28 mouse cellular contexts compared by ENCODE assay signal in genomic region chr11:82865957-82866356, GRCm38 (mm10). TPM values are rescaled to one million over a fixed set of nuclear protein-coding genes. Genes with fewer than 3 reads are reported as not detected.
DNase-seq lines count a peak whose midpoint lies in the region; ATAC-seq lines count a peak whose summit lies in the region.
"Had no signal": no experiment of that assay in that cellular context is flagged by ENCODE, and none has a peak within 500 bp of the region (broad histone marks: within the 10 kb centered on the region; RNA-seq: fewer than 3 reads in every experiment).

No protein-coding gene starts in this region.

- H3K9ac ChIP-seq in heart, embryonic 11.5 days (ENCODE audit: low read depth, low read length) = no peak overlapping the region
- peak overlapping the region; percentile 57; the same call in 1 of the 2 replicates for H3K9ac ChIP-seq in liver, embryonic 12.5 days
- H3K9ac ChIP-seq in liver, embryonic 15.5 days = 0 out of 2 replicates have a peak overlapping the region, but pooled peaks have one; percentile 36
- H3K9ac ChIP-seq: embryonic facial prominence, embryonic 12.5 days; embryonic facial prominence, embryonic 15.5 days; forebrain, postnatal 0 days; hindbrain, embryonic 13.5 days had no signal

- 0 out of 2 replicates have a peak overlapping the region, but pooled peaks have one; percentile 14 for H3K4me2 ChIP-seq in heart, embryonic 11.5 days
- H3K4me2 ChIP-seq in liver, embryonic 12.5 days = peak overlapping the region; percentile 62
- H3K4me2 ChIP-seq in liver, embryonic 15.5 days = peak overlapping the region; percentile 54
- H3K4me2 ChIP-seq: embryonic facial prominence, embryonic 12.5 days; embryonic facial prominence, embryonic 15.5 days; hindbrain, embryonic 13.5 days had no signal

- H3K27me3 ChIP-seq in heart, embryonic 11.5 days (ENCODE audit: control insufficient read depth, insufficient read depth, low read length) = no peaks in the 10 kb centered on the region
- H3K27me3 ChIP-seq in liver, embryonic 12.5 days (replicated peaks) = no peaks in the 10 kb centered on the region
- no peaks in the 10 kb centered on the region for H3K27me3 ChIP-seq in liver, embryonic 15.5 days
- H3K27me3 ChIP-seq: embryonic facial prominence, embryonic 12.5 days; embryonic facial prominence, embryonic 15.5 days; hindbrain, embryonic 13.5 days had no signal

- no peaks in the 10 kb centered on the region for H3K9me3 ChIP-seq in heart, embryonic 11.5 days (replicated peaks; ENCODE audit: control insufficient read depth, low read length)
- no peaks in the 10 kb centered on the region for H3K9me3 ChIP-seq in liver, embryonic 12.5 days (replicated peaks)
- no peaks in the 10 kb centered on the region for H3K9me3 ChIP-seq in liver, embryonic 15.5 days (replicated peaks)
- H3K9me3 ChIP-seq: embryonic facial prominence, embryonic 12.5 days; embryonic facial prominence, embryonic 15.5 days; G1E; heart, embryonic 10.5 days; hindbrain, embryonic 13.5 days had no signal

- H3K4me3 ChIP-seq in heart, embryonic 11.5 days (ENCODE audit: low read depth, low read length) = no peak overlapping the region
- H3K4me3 ChIP-seq in liver, embryonic 12.5 days = peak overlapping the region; percentile 32; the same call in 1 of the 2 replicates
- no peak overlapping the region for H3K4me3 ChIP-seq in liver, embryonic 15.5 days (replicated peaks)
- H3K4me3 ChIP-seq: embryonic facial prominence, embryonic 12.5 days; embryonic facial prominence, embryonic 15.5 days; gastrocnemius, adult 2 months; heart, adult 2 months; heart, embryonic 10.5 days; hindbrain, embryonic 13.5 days had no signal

- no peak for ATAC-seq in heart, embryonic 11.5 days (replicated peaks; ENCODE audit: insufficient number of reproducible peaks, low FRiP score, low TSS enrichment)
- no peak for ATAC-seq in liver, embryonic 12.5 days
- ATAC-seq in liver, embryonic 15.5 days (ENCODE audit: insufficient read depth) = no peak
- ATAC-seq in monocyte, adult 5-6 weeks (replicated peaks; ENCODE audit: insufficient number of reproducible peaks, low FRiP score, low TSS enrichment, poor library complexity, severe bottlenecking) = no peak
- ATAC-seq: forebrain, embryonic 14.5 days; forebrain, postnatal 0 days; hindbrain, embryonic 16.5 days had no signal

- no peaks in the 10 kb centered on the region for H3K36me3 ChIP-seq in heart, embryonic 11.5 days (ENCODE audit: control insufficient read depth, insufficient read depth, low read length)
- peaks cover 17% of the 10 kb centered on the region for H3K36me3 ChIP-seq in liver, embryonic 12.5 days
- peaks cover 2% of the 10 kb centered on the region; the same call in 1 of the 2 replicates for H3K36me3 ChIP-seq in liver, embryonic 15.5 days (replicated peaks)
- H3K36me3 ChIP-seq: embryonic facial prominence, embryonic 12.5 days; embryonic facial prominence, embryonic 15.5 days; heart, embryonic 10.5 days; hindbrain, embryonic 13.5 days had no signal

- no peak for DNase-seq in heart, adult 18-20 months
- no peak for DNase-seq in gastrocnemius, postnatal 4 days (ENCODE audit: low spot score in 2 of 2)
- no peak for DNase-seq in layer of hippocampus, postnatal 10 days (ENCODE audit: low spot score in 2 of 2)
- DNase-seq: adrenal gland, adult 2 months; adrenal gland, postnatal 14 days; cerebellum, adult 11 months; cerebellum, adult 2 months; cerebellum, adult 9-11 months; cerebellum, postnatal 25 days; forebrain, postnatal 0 days; gastrocnemius, adult 2 months; gastrocnemius, postnatal 14 days; heart, adult 2 months had no signal

- 74% methylated on average over 10 of the region's 10 CpGs for WGBS in heart, embryonic 11.5 days (ENCODE audit: insufficient replicate concordance)
- 74% methylated on average over 10 of the region's 10 CpGs for WGBS in liver, embryonic 12.5 days (ENCODE audit: insufficient replicate concordance)
- 68% methylated on average over 10 of the region's 10 CpGs for WGBS in liver, embryonic 15.5 days (ENCODE audit: insufficient replicate concordance)

- H3K4me1 ChIP-seq in heart, embryonic 11.5 days (ENCODE audit: control insufficient read depth, insufficient read depth, low read length) = peaks cover 6% of the 10 kb centered on the region; the same call in 1 of the 2 replicates
- peaks cover 88% of the 10 kb centered on the region for H3K4me1 ChIP-seq in liver, embryonic 12.5 days
- H3K4me1 ChIP-seq in liver, embryonic 15.5 days (replicated peaks) = peaks cover 81% of the 10 kb centered on the region

- no peak overlapping the region for H3K27ac ChIP-seq in heart, embryonic 11.5 days (ENCODE audit: low read depth, low read length)
- peak overlapping the region; percentile 64; the same call in 1 of the 2 replicates for H3K27ac ChIP-seq in liver, embryonic 12.5 days
- H3K27ac ChIP-seq in liver, embryonic 15.5 days (replicated peaks) = peak overlapping the region; percentile 64; the same call in 1 of the 2 replicates
- H3K27ac ChIP-seq: embryonic facial prominence, embryonic 12.5 days; embryonic facial prominence, embryonic 15.5 days; gastrocnemius, adult 2 months; heart, adult 2 months; heart, embryonic 10.5 days; hindbrain, embryonic 13.5 days had no signal

RNA-seq across cellular contexts. Expression of gene Rffl, which starts 5.1 kb away (rescaled TPM):
- polyA plus RNA-seq in heart, embryonic 11.5 days (2014; fragmentation: Nextera tagmentation; extraction: Ambion mirVana) = 6.4 and 7.4 TPM in 2 replicates
- 1 to 10 TPM; 3.5 to 3.6 TPM for total RNA-seq in heart, adult 18-20 months (2021)
- polyA plus RNA-seq in liver, embryonic 12.5 days (2016; fragmentation: Nextera tagmentation; extraction: Ambion mirVana) = 28.1 and 28.8 TPM in 2 replicates
- 24.5 and 26.0 TPM in 2 replicates for polyA plus RNA-seq in liver, embryonic 15.5 days (2015; fragmentation: Nextera tagmentation; extraction: Ambion mirVana)
- total RNA-seq in gastrocnemius, postnatal 4 days (2021) = 1 to 10 TPM; 5.4 to 6.0 TPM
- 13.3 to 17.8 TPM (median 16.3 TPM) in 3 replicates for total RNA-seq in monocyte, adult 5-6 weeks (2017)
- total RNA-seq in layer of hippocampus, postnatal 10 days (2021) = 1 to 10 TPM; 3.8 to 6.3 TPM

RNA-seq across cellular contexts. Expression of gene Rad51d, which starts 24.5 kb away (rescaled TPM):
- 15.3 and 16.4 TPM in 2 replicates for polyA plus RNA-seq in heart, embryonic 11.5 days (2014; fragmentation: Nextera tagmentation; extraction: Ambion mirVana)
- total RNA-seq in heart, adult 18-20 months (2021) = 10 to 100 TPM; 10.5 to 12.0 TPM
- 8.6 and 10.0 TPM in 2 replicates for polyA plus RNA-seq in liver, embryonic 12.5 days (2016; fragmentation: Nextera tagmentation; extraction: Ambion mirVana)
- polyA plus RNA-seq in liver, embryonic 15.5 days (2015; fragmentation: Nextera tagmentation; extraction: Ambion mirVana) = 5.6 and 6.2 TPM in 2 replicates
- 10 to 100 TPM in 1 of 2 experiments, 1 to 10 TPM in 1; 9.6 to 10.4 TPM for total RNA-seq in gastrocnemius, postnatal 4 days (2021)
- total RNA-seq in monocyte, adult 5-6 weeks (2017) = 7.7 to 17.1 TPM (median 16.1 TPM) in 3 replicates
- 1 to 10 TPM; 9.7 TPM for total RNA-seq in layer of hippocampus, postnatal 10 days (2021)

RNA-seq across cellular contexts. Expression of gene Fndc8, which starts 26.0 kb away (rescaled TPM):
- polyA plus RNA-seq in heart, embryonic 11.5 days (2014; fragmentation: Nextera tagmentation; extraction: Ambion mirVana) = 0.10 TPM in 1 of 2 replicates, not detected in the other
- total RNA-seq in heart, adult 18-20 months (2021) = not detected
- 0.08 and 0.19 TPM in 2 replicates for polyA plus RNA-seq in liver, embryonic 12.5 days (2016; fragmentation: Nextera tagmentation; extraction: Ambion mirVana)
- 0.07 and 0.18 TPM in 2 replicates for polyA plus RNA-seq in liver, embryonic 15.5 days (2015; fragmentation: Nextera tagmentation; extraction: Ambion mirVana)
- not detected for total RNA-seq in gastrocnemius, postnatal 4 days (2021)
- total RNA-seq in monocyte, adult 5-6 weeks (2017) = not detected in 3 replicates
- not detected for total RNA-seq in layer of hippocampus, postnatal 10 days (2021)
- total RNA-seq: common myeloid progenitor, adult 5-6 weeks; forebrain, postnatal 0 days; gastrocnemius, adult 2 months; gastrocnemius, postnatal 14 days; heart, adult 2 months; heart, postnatal 25 days; hematopoietic stem cell, adult 5-6 weeks had no signal
- polyA plus RNA-seq: cerebellum, adult 2 months; frontal cortex, adult 2 months; G1E had no signal

RNA-seq across cellular contexts. Expression of gene Nle1, which starts 42.3 kb away (rescaled TPM):
- 16.7 and 22.9 TPM in 2 replicates for polyA plus RNA-seq in heart, embryonic 11.5 days (2014; fragmentation: Nextera tagmentation; extraction: Ambion mirVana)
- 10 to 100 TPM; 11.7 to 12.4 TPM for total RNA-seq in heart, adult 18-20 months (2021)
- polyA plus RNA-seq in liver, embryonic 12.5 days (2016; fragmentation: Nextera tagmentation; extraction: Ambion mirVana) = 30.6 and 30.7 TPM in 2 replicates
- 12.4 and 13.6 TPM in 2 replicates for polyA plus RNA-seq in liver, embryonic 15.5 days (2015; fragmentation: Nextera tagmentation; extraction: Ambion mirVana)
- 10 to 100 TPM; 22.3 to 27.4 TPM for total RNA-seq in gastrocnemius, postnatal 4 days (2021)
- total RNA-seq in monocyte, adult 5-6 weeks (2017) = 0.85 to 13.1 TPM (median 3.6 TPM) in 3 replicates
- 10 to 100 TPM; 29.2 to 40.7 TPM for total RNA-seq in layer of hippocampus, postnatal 10 days (2021)

RNA-seq across cellular contexts. Expression of gene Unc45b, which starts 44.4 kb away (rescaled TPM):
- 174 and 220 TPM in 2 replicates for polyA plus RNA-seq in heart, embryonic 11.5 days (2014; fragmentation: Nextera tagmentation; extraction: Ambion mirVana)
- total RNA-seq in heart, adult 18-20 months (2021) = 100 to 1,000 TPM; 185 to 201 TPM
- polyA plus RNA-seq in liver, embryonic 12.5 days (2016; fragmentation: Nextera tagmentation; extraction: Ambion mirVana) = 1.1 and 1.4 TPM in 2 replicates
- polyA plus RNA-seq in liver, embryonic 15.5 days (2015; fragmentation: Nextera tagmentation; extraction: Ambion mirVana) = 1.7 TPM in 2 replicates
- total RNA-seq in gastrocnemius, postnatal 4 days (2021) = 100 to 1,000 TPM; 115 to 124 TPM
- total RNA-seq in monocyte, adult 5-6 weeks (2017) = not detected in 3 replicates
- total RNA-seq in layer of hippocampus, postnatal 10 days (2021) = 1 to 10 TPM; 4.4 to 4.9 TPM
- total RNA-seq: common myeloid progenitor, adult 5-6 weeks had no signal
